ENCODE assay signal across 8 mouse cellular contexts in the genomic region with DNA sequence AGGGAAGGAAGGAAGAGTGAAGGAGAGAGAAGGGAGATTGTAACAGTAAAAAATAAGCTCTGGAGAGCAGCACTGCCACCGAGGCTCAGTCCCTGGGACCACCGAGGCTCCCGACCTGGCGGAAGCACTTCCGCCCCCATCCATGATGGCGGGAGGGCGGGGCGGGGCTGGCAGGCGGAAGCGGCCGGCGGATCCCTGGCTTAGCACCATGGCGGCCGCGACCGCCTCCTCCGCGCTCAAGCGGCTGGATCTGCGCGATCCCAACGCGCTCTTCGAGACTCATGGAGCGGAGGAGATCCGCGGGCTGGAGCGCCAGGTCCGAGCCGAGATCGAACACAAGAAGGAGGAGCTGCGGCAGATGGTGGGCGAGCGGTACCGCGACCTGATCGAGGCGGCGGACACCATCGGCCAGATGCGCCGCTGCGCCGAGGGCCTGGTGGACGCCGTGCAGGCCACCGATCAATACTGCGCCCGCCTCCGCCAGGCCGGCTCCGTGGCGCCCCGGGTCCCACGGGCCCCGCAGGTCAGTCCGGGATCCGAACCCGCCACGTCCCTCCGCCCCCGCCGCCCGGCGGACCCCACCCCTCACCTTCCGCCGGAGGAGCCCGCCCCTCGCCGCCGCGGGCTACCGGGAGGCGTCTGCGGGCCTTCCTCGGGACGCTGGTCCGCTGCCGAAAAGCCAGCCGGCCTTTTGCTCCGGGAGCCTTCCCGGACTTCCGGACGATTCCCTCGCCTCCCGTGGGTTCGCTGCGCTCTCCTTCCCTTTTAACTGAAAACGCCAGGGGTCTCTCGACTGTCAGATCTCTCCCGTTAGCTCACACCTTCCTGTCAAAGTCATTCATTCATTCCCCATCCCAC. TPM values are rescaled to one million over a fixed set of nuclear protein-coding genes. Genes with fewer than 3 reads are reported as not detected.
DNase-seq lines count a peak whose midpoint lies in the region; ATAC-seq and TF ChIP-seq lines count a peak whose summit lies in the region.

A gene (minus strand): TSS at position 727 of the 858 bp plus-strand sequence.

- H3K27ac ChIP-seq in cerebellum, adult 2 months (ENCODE audit: insufficient read depth, low read length) = peak within 1 kb of the TSS; percentile 74
- H3K27ac ChIP-seq in hindbrain, embryonic 12.5 days = peak within 1 kb of the TSS; percentile 95

- peak; percentile 76 for DNase-seq in Muller cell, postnatal 12 days (ENCODE audit: inconsistent ontology term)
- DNase-seq in cerebellum, adult 2 months = peak; percentile 71 to 75
- DNase-seq in forelimb bud, embryonic 11.5 days (ENCODE audit: low read depth, low spot score) = peak; percentile 62
- DNase-seq in layer of hippocampus, postnatal 25 days (ENCODE audit: extremely low spot score in 1 of 2, low spot score in 1 of 2) = peak; percentile 42 to 62
- peak; percentile 65 for DNase-seq in lung, postnatal 36 days
- DNase-seq in retina, postnatal 1 day = peak; percentile 86
- DNase-seq in urinary bladder, adult 2 months (ENCODE audit: low spot score) = peak; percentile 57

- peak; percentile 59 for TF ChIP-seq POLR2A in cerebellum, adult 2 months (IDR thresholded peaks at IDR 0.05; ENCODE audit: borderline replicate concordance, insufficient read depth, low read length)

- ATAC-seq in hindbrain, embryonic 12.5 days (ENCODE audit: low FRiP score) = peak; percentile 86

- peaks cover 15% of the 10 kb centered on the region for H3K4me1 ChIP-seq in cerebellum, adult 2 months (ENCODE audit: control insufficient read depth, insufficient read depth, low read length)
- H3K4me1 ChIP-seq in hindbrain, embryonic 12.5 days = peaks cover 28% of the 10 kb centered on the region

- H3K9ac ChIP-seq in hindbrain, embryonic 12.5 days = peak within 1 kb of the TSS; percentile 89

- H3K4me2 ChIP-seq in hindbrain, embryonic 12.5 days (replicated peaks) = peak within 1 kb of the TSS; percentile 65

- no peaks in the 10 kb centered on the region for H3K9me3 ChIP-seq in hindbrain, embryonic 12.5 days (replicated peaks)

- no peaks in the 10 kb centered on the region for H3K27me3 ChIP-seq in cerebellum, adult 2 months (ENCODE audit: control insufficient read depth, insufficient read depth, low read length)
- H3K27me3 ChIP-seq in hindbrain, embryonic 12.5 days = no peaks in the 10 kb centered on the region

- H3K36me3 ChIP-seq in hindbrain, embryonic 12.5 days = peaks cover 33% of the 10 kb centered on the region

- WGBS in cerebellum, adult 2 months = under 1% methylated on average over 91 of the region's 91 CpGs
- WGBS in hindbrain, embryonic 12.5 days = under 1% methylated on average over 87 of the region's 91 CpGs

- no peak for TF ChIP-seq CTCF in cerebellum, adult 2 months (IDR thresholded peaks at IDR 0.05; ENCODE audit: borderline replicate concordance, insufficient read depth, low read depth, low read length)

- H3K4me3 ChIP-seq in cerebellum, adult 2 months (replicated peaks; ENCODE audit: insufficient read depth, low read depth, low read length) = peak within 1 kb of the TSS; percentile 78
- peak within 1 kb of the TSS; percentile 95 for H3K4me3 ChIP-seq in hindbrain, embryonic 12.5 days

RNA-seq across cellular contexts. Expression of the gene that starts here (rescaled TPM):
- polyA plus RNA-seq in cerebellum, adult 2 months (2012; rRNA removed) = 13.0 and 14.1 TPM in 2 replicates
- polyA plus RNA-seq in hindbrain, embryonic 12.5 days (2016; fragmentation: Nextera tagmentation; extraction: Ambion mirVana) = 32.3 and 33.5 TPM in 2 replicates
- total RNA-seq in layer of hippocampus, postnatal 25 days (2021) = 10 to 100 TPM; 23.0 to 23.3 TPM
- polyA plus RNA-seq in urinary bladder, adult 2 months (2012; rRNA removed) = 12.8 and 13.2 TPM in 2 replicates

Comparison
In these comparisons a context has a peak if more than half of its experiments do, and no peak if none do; other contexts are left out.
1. Peak in every context shown above with its lines: DNase-seq, ATAC-seq, H3K4me3 ChIP-seq and H3K27ac ChIP-seq.